Mouse (Mus musculus) hindbrain, embryonic 14.5 days (tissue): ENCODE measurements at regions not wholly inside any gene's neighbourhood (a gene's known extent, or its start where the extent isn't known, plus 50 kb on each side); places are given as distances from the start of the nearest gene placed in this dataset. TPM values are rescaled to one million over a fixed set of nuclear protein-coding genes. Genes with fewer than 3 reads are reported as not detected.

Experiments
- microRNA-seq: library from miRNA; unstranded; fragments of <30 nt; microRNA quantifications from one replicate; pipeline ENCODE4, GENCODE M21; 2016

Small RNA genes lying in the stretch of these regions (microRNA-seq; reads per million reads assigned to microRNA genes)
- not detected for gene Mir6351
